Mouse (Mus musculus) Muller cell, postnatal 12 days (primary cell): Measurements from ENCODE around the gene Trmo.

Experiments used
- DNase-seq: peaks from one replicate; pipeline ENCODE4 v3.0.0-alpha.2; 2015; ENCODE audit errors: inconsistent ontology term

Trmo gene

DNA sequence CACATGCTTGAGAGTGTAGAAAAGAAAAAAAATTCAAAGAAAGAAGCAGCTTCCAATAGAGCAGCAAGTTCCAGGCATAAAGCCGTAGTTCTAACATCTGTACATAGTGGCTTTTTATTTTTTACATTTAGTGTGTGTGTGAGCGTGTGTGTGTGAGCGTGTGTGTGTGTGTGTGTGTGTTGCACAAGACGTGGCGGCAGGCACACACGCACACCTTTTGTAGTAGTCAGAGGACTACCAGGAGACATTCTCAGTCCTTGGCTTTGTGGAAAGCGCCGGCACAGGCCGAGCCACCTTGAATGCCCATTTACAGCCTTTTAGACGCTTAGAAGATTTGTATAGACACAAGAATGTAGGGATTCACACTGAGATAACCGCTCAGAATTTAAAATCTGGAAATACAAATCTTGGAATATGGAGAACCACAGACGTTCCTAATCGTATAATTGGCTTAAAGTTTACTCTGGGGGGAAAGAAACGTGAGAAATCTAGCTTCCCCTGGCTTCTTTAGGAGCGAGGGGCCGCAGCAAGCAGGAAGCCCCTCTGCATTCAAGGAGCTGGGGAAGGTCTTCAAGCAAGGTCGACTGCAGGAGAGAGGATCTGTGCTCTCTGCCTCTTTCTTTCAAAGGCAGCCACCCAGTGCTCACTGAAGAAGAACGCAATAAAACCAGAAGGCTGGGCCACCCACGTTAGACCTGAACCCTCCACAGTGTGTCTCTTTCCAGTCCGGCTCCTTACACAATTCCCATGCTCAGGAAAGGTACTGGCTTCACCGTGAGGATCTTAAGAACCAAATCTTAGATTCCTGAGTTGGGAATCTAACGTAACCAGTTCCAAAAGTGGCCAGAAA lies 47.2 kb downstream of the Trmo start:
- DNase-seq: no peak

DNA sequence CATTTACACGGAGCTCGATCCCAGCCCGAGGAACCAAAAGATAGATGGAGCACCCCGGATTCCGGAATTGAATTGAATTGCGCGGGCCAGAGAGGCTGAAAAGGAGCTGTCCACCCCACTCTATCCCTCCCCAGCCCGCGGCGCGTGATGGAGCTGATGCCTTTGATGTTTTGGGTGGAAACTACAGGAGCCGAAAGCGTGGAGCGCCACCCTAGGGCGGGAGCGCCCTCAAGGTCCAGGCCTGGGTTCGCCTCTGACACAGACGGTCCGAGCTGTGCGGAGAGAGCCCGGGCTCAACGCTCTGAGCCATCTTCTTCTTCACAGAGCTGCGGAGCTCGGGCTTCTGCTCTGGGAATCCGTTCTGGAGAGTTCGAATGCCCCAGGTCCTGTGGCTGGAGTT lies 49.7 kb downstream of the Trmo start:
- DNase-seq: peak; percentile 38

DNA sequence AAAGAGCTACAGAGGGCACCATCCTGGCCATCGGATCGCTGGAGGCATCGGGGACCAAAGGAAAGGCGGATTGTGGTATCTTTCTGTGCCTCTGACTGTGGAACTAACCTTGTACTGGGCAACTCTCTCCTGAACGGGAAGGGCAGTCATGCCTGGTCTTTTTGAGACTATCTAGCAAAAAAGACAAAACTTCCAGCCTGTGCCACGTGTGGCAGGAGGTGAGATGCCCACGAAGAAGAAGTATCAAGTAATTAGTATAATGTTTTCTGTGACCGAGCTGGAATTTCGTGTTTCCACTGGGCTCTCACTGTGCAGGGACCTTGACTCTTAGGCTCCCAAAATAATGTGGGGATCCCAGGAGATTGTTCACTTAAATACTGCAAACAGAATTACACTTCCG lies 50.2 kb downstream of the Trmo start:
- DNase-seq: no peak

- DNase-seq: no peak
These were observed 51.2 kb downstream of the Trmo start for GRCm38 (mm10) chr4:46337990-46338389.

- DNase-seq: peak; percentile 77
These were observed 53.4 kb downstream of the Trmo start for GRCm38 (mm10) chr4:46335846-46336245.

DNA sequence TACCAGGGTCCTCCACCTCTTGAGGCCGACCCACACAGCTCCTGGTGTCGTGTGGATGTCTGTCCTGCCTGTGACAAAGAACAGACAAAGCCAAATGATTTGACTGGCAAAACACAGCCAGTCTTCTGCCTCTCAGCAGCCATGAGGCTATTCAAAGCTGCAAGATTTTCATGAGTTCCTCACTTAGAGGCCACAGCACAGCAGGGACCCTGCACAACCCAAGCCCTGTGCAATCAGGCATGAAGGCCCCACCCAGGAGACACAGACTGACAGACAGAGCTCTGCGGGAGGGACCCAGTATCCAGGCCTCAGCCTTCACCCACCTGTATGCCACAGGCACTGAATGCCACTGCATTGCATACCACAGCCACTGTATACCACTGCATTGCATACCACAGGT lies 60.3 kb downstream of the Trmo start:
- DNase-seq: no peak
